ENCODE assay signal across 12 mouse cellular contexts in genomic region chr16:93486646-93487550, GRCm38 (mm10).
A peak's percentile ranks its signal among the peaks of the same experiment; 100 is the strongest.
DNase-seq lines count a peak whose midpoint lies in the region; ATAC-seq and TF ChIP-seq lines count a peak whose summit lies in the region.
"Had no signal": no experiment of that assay in that cellular context is flagged by ENCODE, and none has a peak within 500 bp of the region (broad histone marks: within the 10 kb centered on the region; RNA-seq: fewer than 3 reads in every experiment).

No protein-coding gene starts in this region.

- H3K4me1 ChIP-seq in heart, embryonic 12.5 days (replicated peaks) = no peaks in the 10 kb centered on the region
- H3K4me1 ChIP-seq in lung, embryonic 15.5 days = peaks cover 5% of the 10 kb centered on the region; the same call in 1 of the 2 replicates
- no peaks in the 10 kb centered on the region for H3K4me1 ChIP-seq in lung, adult 2 months (ENCODE audit: control insufficient read depth, insufficient read depth, low read length)
- H3K4me1 ChIP-seq in hindbrain, postnatal 0 days (ENCODE audit: insufficient read depth, low read length) = no peaks in the 10 kb centered on the region
- H3K4me1 ChIP-seq in midbrain, postnatal 0 days (ENCODE audit: insufficient read depth, low read length) = no peaks in the 10 kb centered on the region

- no peak for ATAC-seq in heart, embryonic 12.5 days (ENCODE audit: insufficient number of reproducible peaks, low FRiP score)
- no peak for ATAC-seq in lung, embryonic 15.5 days (ENCODE audit: borderline replicate concordance, extremely low read depth, low FRiP score, low TSS enrichment)
- ATAC-seq in hindbrain, postnatal 0 days = no peak
- no peak for ATAC-seq in midbrain, postnatal 0 days (ENCODE audit: low FRiP score)

- H3K4me2 ChIP-seq in heart, embryonic 12.5 days = peak overlapping the region; percentile 19; the same call in 1 of the 2 replicates
- peak overlapping the region; percentile 43 for H3K4me2 ChIP-seq in lung, embryonic 15.5 days
- H3K4me2 ChIP-seq in hindbrain, postnatal 0 days (ENCODE audit: low read depth, low read length) = peak overlapping the region; percentile 44
- H3K4me2 ChIP-seq in midbrain, postnatal 0 days (ENCODE audit: low read depth, low read length, poor library complexity, severe bottlenecking) = no peak overlapping the region

- TF ChIP-seq CTCF in lung, adult 2 months (IDR thresholded peaks at IDR 0.05; ENCODE audit: insufficient read depth, low read length) = no peak
- no peak for TF ChIP-seq CTCF in hindbrain, postnatal 0 days (IDR thresholded peaks at IDR 0.05; ENCODE audit: low read depth)
- TF ChIP-seq CTCF in midbrain, postnatal 0 days (IDR thresholded peaks at IDR 0.05) = no peak

- no peak overlapping the region for H3K4me3 ChIP-seq in heart, embryonic 12.5 days
- no peak overlapping the region for H3K4me3 ChIP-seq in lung, embryonic 15.5 days
- H3K4me3 ChIP-seq in lung, adult 2 months (replicated peaks; ENCODE audit: extremely low read depth, low read depth, low read length) = no peak overlapping the region
- 0 out of 2 replicates have a peak overlapping the region, but pooled peaks have one; percentile 0 for H3K4me3 ChIP-seq in hindbrain, postnatal 0 days (ENCODE audit: low read length)
- no peak overlapping the region for H3K4me3 ChIP-seq in midbrain, postnatal 0 days (ENCODE audit: low read depth, low read length)

- 61% methylated on average over 26 of the region's 26 CpGs for WGBS in heart, embryonic 12.5 days
- WGBS in lung, embryonic 15.5 days = 29% methylated on average over 26 of the region's 26 CpGs
- WGBS in lung, adult 2 months = 41% methylated on average over 26 of the region's 26 CpGs
- 40% methylated on average over 26 of the region's 26 CpGs for whole genome bisulfite sequencing in hindbrain, postnatal 0 days
- 61% methylated on average over 26 of the region's 26 CpGs for WGBS in midbrain, postnatal 0 days

- no peak for DNase-seq in heart, adult 11 months
- DNase-seq in lung, adult 2 months = no peak
- DNase-seq in hindbrain, postnatal 0 days (ENCODE audit: low spot score) = peak; percentile 50
- DNase-seq in midbrain, postnatal 0 days (ENCODE audit: low spot score) = peak; percentile 34
- DNase-seq in testis, postnatal 14 days (ENCODE audit: low spot score) = no peak
- DNase-seq in cerebellum, adult 9-11 months = no peak
- DNase-seq: cerebellum, postnatal 36 days; gastrocnemius, postnatal 25 days; kidney, adult 9 months; liver had no signal

- no peak for TF ChIP-seq POLR2A in lung, adult 2 months (IDR thresholded peaks at IDR 0.05; ENCODE audit: borderline replicate concordance, extremely low read depth, low read depth, low read length)

- no peak overlapping the region for H3K9ac ChIP-seq in heart, embryonic 12.5 days
- no peak overlapping the region for H3K9ac ChIP-seq in lung, embryonic 15.5 days
- H3K9ac ChIP-seq in hindbrain, postnatal 0 days (replicated peaks; ENCODE audit: low read length) = no peak overlapping the region
- H3K9ac ChIP-seq in midbrain, postnatal 0 days (replicated peaks; ENCODE audit: low read length, poor library complexity, severe bottlenecking) = no peak overlapping the region

- H3K27me3 ChIP-seq in heart, embryonic 12.5 days (replicated peaks) = no peaks in the 10 kb centered on the region
- H3K27me3 ChIP-seq in lung, embryonic 15.5 days = no peaks in the 10 kb centered on the region; the same call in 1 of the 2 replicates
- no peaks in the 10 kb centered on the region for H3K27me3 ChIP-seq in hindbrain, postnatal 0 days (ENCODE audit: insufficient read depth, low read length)
- H3K27me3 ChIP-seq in midbrain, postnatal 0 days (ENCODE audit: insufficient read depth, low read length) = no peaks in the 10 kb centered on the region

- H3K27ac ChIP-seq in heart, embryonic 12.5 days (ENCODE audit: poor library complexity, severe bottlenecking) = no peak overlapping the region
- no peak overlapping the region for H3K27ac ChIP-seq in lung, embryonic 15.5 days
- H3K27ac ChIP-seq in hindbrain, postnatal 0 days = no peak overlapping the region
- no peak overlapping the region for H3K27ac ChIP-seq in midbrain, postnatal 0 days (ENCODE audit: low read depth, low read length)

- no peaks in the 10 kb centered on the region for H3K36me3 ChIP-seq in heart, embryonic 12.5 days
- no peaks in the 10 kb centered on the region for H3K36me3 ChIP-seq in lung, embryonic 15.5 days
- no peaks in the 10 kb centered on the region for H3K36me3 ChIP-seq in hindbrain, postnatal 0 days (ENCODE audit: insufficient read depth, low read length)
- no peaks in the 10 kb centered on the region for H3K36me3 ChIP-seq in midbrain, postnatal 0 days (ENCODE audit: insufficient read depth, low read length)

- peaks cover 6% of the 10 kb centered on the region for H3K9me3 ChIP-seq in heart, embryonic 12.5 days (replicated peaks)
- no peaks in the 10 kb centered on the region for H3K9me3 ChIP-seq in lung, embryonic 15.5 days
- no peaks in the 10 kb centered on the region for H3K9me3 ChIP-seq in hindbrain, postnatal 0 days (ENCODE audit: low read length)
- no peaks in the 10 kb centered on the region for H3K9me3 ChIP-seq in midbrain, postnatal 0 days (ENCODE audit: low read length)

Comparison
In these comparisons a context has a peak if more than half of its experiments do, and no peak if none do; other contexts are left out.
1. DNase-seq: peak in hindbrain, postnatal 0 days (single experiment) and midbrain, postnatal 0 days (single experiment); none in heart, adult 11 months (single experiment), lung, adult 2 months (single experiment), testis, postnatal 14 days (single experiment) and cerebellum, adult 9-11 months (single experiment).